In genomic region chr4:133485691-133486425, GRCm38 (mm10) we compare ENCODE assay signal across 17 mouse cellular contexts. TPM values are rescaled to one million over a fixed set of nuclear protein-coding genes. Genes with fewer than 3 reads are reported as not detected.
"Had no signal": no experiment of that assay in that cellular context is flagged by ENCODE, and none has a peak within 500 bp of the region (broad histone marks: within the 10 kb centered on the region; RNA-seq: fewer than 3 reads in every experiment).

No protein-coding gene starts in this region.

- H3K27ac ChIP-seq: left cerebral cortex, adult 2 months; limb, embryonic 10.5 days; macrophage; midbrain, embryonic 12.5 days; neural tube, embryonic 13.5 days had no signal

- H3K9ac ChIP-seq: kidney, embryonic 15.5 days; lung, embryonic 14.5 days; midbrain, embryonic 12.5 days; neural tube, embryonic 13.5 days had no signal

- H3K9me3 ChIP-seq: kidney, embryonic 15.5 days; limb, embryonic 10.5 days; megakaryocyte, embryonic 14.5 days; midbrain, embryonic 12.5 days; neural tube, embryonic 13.5 days had no signal

- H3K36me3 ChIP-seq: kidney, embryonic 15.5 days; limb, embryonic 10.5 days; midbrain, embryonic 12.5 days; neural tube, embryonic 13.5 days had no signal

- DNase-seq: kidney, postnatal 25 days; lung, embryonic 14.5 days; lung, postnatal 10 days; retina, postnatal 1 day; right cerebral cortex, postnatal 4 days; spleen, adult 18-20 months; thymus, adult 2 months; thymus, postnatal 25 days had no signal

- H3K4me3 ChIP-seq: kidney, embryonic 15.5 days; left cerebral cortex, adult 2 months; limb, embryonic 10.5 days; megakaryocyte, embryonic 14.5 days; midbrain, embryonic 12.5 days; neural tube, embryonic 13.5 days had no signal

RNA-seq across cellular contexts. Expression of gene Tent5b, which starts 5.9 kb away (rescaled TPM):
- total RNA-seq: layer of hippocampus, postnatal 25 days; left cerebral cortex, adult 2 months; left cerebral cortex, postnatal 14 days had no signal

RNA-seq across cellular contexts. Expression of gene Kdf1, which starts 32.9 kb away (rescaled TPM):
- total RNA-seq: layer of hippocampus, postnatal 25 days; left cerebral cortex, postnatal 14 days had no signal
